Mouse (Mus musculus) embryonic facial prominence, embryonic 11.5 days (tissue): ENCODE results near the gene Fbxo3. TPM values are rescaled to one million over a fixed set of nuclear protein-coding genes. Genes with fewer than 3 reads are reported as not detected.
"Not testable (repeated sequence)": the region's sequence is repeated elsewhere in the genome, so short reads cannot be mapped to it uniquely, and the experiment has no call there.

Experiments used
- ATAC-seq: fragments of 200-750 bp; cut with Nextera tagmentation; replicated peaks from 2 replicates; pipeline ENCODE4 v1.8.0; 2017; ENCODE audit warnings: low read depth; ENCODE audit not compliant: insufficient number of reproducible peaks, low FRiP score, low TSS enrichment
- DNase-seq: peaks from one replicate; pipeline ENCODE4 v3.0.0-alpha.2; 2015; ENCODE audit warnings: low spot score
- H3K27ac ChIP-seq: fragments of 300-500 bp; sonication (generic); replicated peaks from 2 replicates; pipeline ENCODE4 v1.5.1; 2014; ENCODE audit warnings: mild to moderate bottlenecking, low read depth, low read length, control low read depth
- H3K27me3 ChIP-seq: fragments of 300-500 bp; sonication (generic); 2 replicates; pipeline ENCODE4 v1.6.1; 2014; ENCODE audit warnings: mild to moderate bottlenecking, low read length, moderate library complexity, mixed read lengths; ENCODE audit not compliant: control insufficient read depth, insufficient read depth
- H3K36me3 ChIP-seq: fragments of 300-500 bp; sonication (generic); replicated peaks from 2 replicates; pipeline ENCODE4 v1.6.1; 2014; ENCODE audit warnings: low read depth, mild to moderate bottlenecking, low read length, moderate library complexity, mixed read lengths; ENCODE audit not compliant: control insufficient read depth, insufficient read depth
- H3K4me1 ChIP-seq: fragments of 300-500 bp; sonication (generic); 2 replicates; pipeline ENCODE4 v1.6.1; 2014; ENCODE audit warnings: low read length, mixed read lengths; ENCODE audit not compliant: control insufficient read depth, insufficient read depth
- H3K4me2 ChIP-seq: fragments of 300-500 bp; sonication (generic); 2 replicates; pipeline ENCODE4 v1.6.1; 2014; ENCODE audit warnings: low read depth, mild to moderate bottlenecking, control low read depth, low read length, moderate library complexity
- H3K4me3 ChIP-seq: fragments of 300-500 bp; sonication (generic); 2 replicates; pipeline ENCODE4 v1.5.1; 2014; ENCODE audit warnings: low read depth, low read length, control low read depth
- H3K9ac ChIP-seq: fragments of 300-500 bp; sonication (generic); replicated peaks from 2 replicates; pipeline ENCODE4 v1.6.1; 2014; ENCODE audit warnings: mild to moderate bottlenecking, control low read depth, low read length
- H3K9me3 ChIP-seq: fragments of 300-500 bp; sonication (generic); replicated peaks from 2 replicates; pipeline ENCODE4 v1.6.1; 2016; ENCODE audit warnings: mild to moderate bottlenecking, low read length, inconsistent platforms, mixed read lengths; ENCODE audit not compliant: control insufficient read depth
- WGBS: fragments of 180-500 bp; shearing (Covaris S2); extraction: QIAGEN DNeasy Blood & Tissue Kit; methylation state at CpG from one replicate; pipeline ENCODE4 v1.1.7; 2014; 5-methylcytosine and 5-hydroxymethylcytosine counted together
- polyA plus RNA-seq: library from polyadenylated mRNA; unstranded; fragments of >200 nt; fragmentation: Nextera tagmentation; extraction: Ambion mirVana; gene quantifications from 2 replicates; pipeline ENCODE4 v1.2.1, GENCODE M21; 2014

Gene Fbxo3
- 62.3 and 63.3 TPM in 2 replicates for polyA plus RNA-seq

GRCm38 (mm10) chr2:104027458-104028138, at the start of gene Fbxo3:
Fbxo3 (plus strand) TSS chr2:104027721.
- Histone ChIP-seq H3K4me2 (peak within 1 kb of the TSS; percentile 84), H3K4me3 (peak within 1 kb of the TSS; percentile 85), H3K4me1 (no peaks in the 10 kb centered on the region), H3K36me3 (no peaks in the 10 kb centered on the region), H3K27ac (peak within 1 kb of the TSS; percentile 47), H3K9me3 (no peaks in the 10 kb centered on the region), H3K27me3 (no peaks in the 10 kb centered on the region), H3K9ac (peak within 1 kb of the TSS; percentile 91)
- peak; percentile 81 for DNase-seq
- WGBS, result under 1% methylated on average over 30 of the region's 44 CpGs
- ATAC-seq, result peak; percentile 95

- H3K4me1 ChIP-seq, result no peaks in the 10 kb centered on the region
- H3K36me3 ChIP-seq, result no peaks in the 10 kb centered on the region
- DNase-seq (peak; percentile 88), ATAC-seq (peak; percentile 82; the same call in 1 of the 2 replicates)
- H3K4me2 ChIP-seq, result no peak overlapping the region
- H3K9me3 ChIP-seq, result no peaks in the 10 kb centered on the region
- 6% methylated on average over 5 of the region's 5 CpGs for WGBS
- no peak overlapping the region for H3K27ac ChIP-seq
- no peak overlapping the region for H3K9ac ChIP-seq
- H3K4me3 ChIP-seq, result no peak overlapping the region
- H3K27me3 ChIP-seq, result no peaks in the 10 kb centered on the region
Observed at GRCm38 (mm10) chr2:103982250-103982649, 45.3 kb upstream of the Fbxo3 start.

GRCm38 (mm10) chr2:103983146-103983545, 44.4 kb upstream of the Fbxo3 start:
- Histone ChIP-seq H3K4me2 (no peak overlapping the region), H3K4me3 (no peak overlapping the region), H3K27me3 (no peaks in the 10 kb centered on the region), H3K4me1 (no peaks in the 10 kb centered on the region), H3K9me3 (no peaks in the 10 kb centered on the region), H3K27ac (no peak overlapping the region), H3K9ac (no peak overlapping the region), H3K36me3 (no peaks in the 10 kb centered on the region)
- ATAC-seq, result no peak
- no peak for DNase-seq
- WGBS, result 90% methylated on average over 10 of the region's 10 CpGs

- H3K4me2 ChIP-seq, H3K27ac ChIP-seq, H3K36me3 ChIP-seq, H3K9me3 ChIP-seq, H3K9ac ChIP-seq, H3K27me3 ChIP-seq, H3K4me3 ChIP-seq, ATAC-seq, DNase-seq, H3K4me1 ChIP-seq: not testable (repeated sequence)
- WGBS, result 64% methylated on average over 5 of the region's 8 CpGs
Observed at GRCm38 (mm10) chr2:103987595-103987994, 39.9 kb upstream of the Fbxo3 start.

- Histone ChIP-seq H3K4me2 (no peak overlapping the region), H3K9ac (no peak overlapping the region), H3K27me3 (no peaks in the 10 kb centered on the region), H3K4me3 (no peak overlapping the region), H3K4me1 (no peaks in the 10 kb centered on the region), H3K9me3 (no peaks in the 10 kb centered on the region), H3K36me3 (no peaks in the 10 kb centered on the region), H3K27ac (no peak overlapping the region)
- 88% methylated on average over 6 of the region's 6 CpGs for WGBS
- no peak for ATAC-seq
- DNase-seq, result no peak
Observed at GRCm38 (mm10) chr2:103989724-103990123, 37.8 kb upstream of the Fbxo3 start.

- no peak overlapping the region for H3K4me3 ChIP-seq
- no peak for DNase-seq
- no peak overlapping the region for H3K4me2 ChIP-seq
- no peak for ATAC-seq
- no peak overlapping the region for H3K27ac ChIP-seq
- no peaks in the 10 kb centered on the region for H3K27me3 ChIP-seq
- H3K36me3 ChIP-seq, result no peaks in the 10 kb centered on the region
- no peaks in the 10 kb centered on the region for H3K4me1 ChIP-seq
- H3K9ac ChIP-seq, result no peak overlapping the region
- no peaks in the 10 kb centered on the region for H3K9me3 ChIP-seq
Observed at GRCm38 (mm10) chr2:103991303-103991702, 36.2 kb upstream of the Fbxo3 start.

- DNase-seq (no peak), ATAC-seq (no peak)
- Histone ChIP-seq H3K4me3 (no peak overlapping the region), H3K36me3 (no peaks in the 10 kb centered on the region), H3K9ac (no peak overlapping the region), H3K4me1 (no peaks in the 10 kb centered on the region), H3K27ac (no peak overlapping the region), H3K4me2 (no peak overlapping the region), H3K27me3 (no peaks in the 10 kb centered on the region), H3K9me3 (no peaks in the 10 kb centered on the region)
- 69% methylated on average over 9 of the region's 9 CpGs for WGBS
Observed at GRCm38 (mm10) chr2:103992162-103992561, 35.4 kb upstream of the Fbxo3 start.

- ATAC-seq (no peak), DNase-seq (no peak)
- 19% methylated on average over 17 of the region's 17 CpGs for WGBS
- no peaks in the 10 kb centered on the region for H3K9me3 ChIP-seq
- no peak overlapping the region for H3K4me3 ChIP-seq
- H3K4me2 ChIP-seq, result no peak overlapping the region
- H3K27ac ChIP-seq, result no peak overlapping the region
- no peaks in the 10 kb centered on the region for H3K36me3 ChIP-seq
- no peaks in the 10 kb centered on the region for H3K27me3 ChIP-seq
- H3K4me1 ChIP-seq, result no peaks in the 10 kb centered on the region
- H3K9ac ChIP-seq, result no peak overlapping the region
Observed at GRCm38 (mm10) chr2:103992618-103993332, 34.7 kb upstream of the Fbxo3 start.
